Mouse (Mus musculus) myocyte (in vitro differentiated cells): Measurements from ENCODE around the gene Ptpn6.

Source experiments
- CEBPB ChIP-seq: IDR thresholded peaks from 2 replicates; pipeline ENCODE4 v1.6.1; 2011; ENCODE audit warnings: mild to moderate bottlenecking, moderate library complexity; ENCODE audit not compliant: poor library complexity, insufficient read depth, severe bottlenecking
- E2F4 ChIP-seq: IDR thresholded peaks from one replicate; pipeline ENCODE4 v1.6.1; 2011; ENCODE audit warnings: mild to moderate bottlenecking, control low read depth, moderate library complexity; ENCODE audit not compliant: insufficient read depth
- MAX ChIP-seq: IDR thresholded peaks from one replicate; pipeline ENCODE4 v1.6.1; 2011; ENCODE audit warnings: low read depth, mild to moderate bottlenecking, control low read depth
- MYOD1 ChIP-seq, 3 experiments: IDR thresholded peaks; one replicate each; pipeline ENCODE4 v1.6.1; 2011; ENCODE audit warnings: control low read depth in 2 of 3, low read depth in 2 of 3, mild to moderate bottlenecking in 2 of 3, moderate library complexity in 1 of 3; ENCODE audit not compliant: insufficient read length in 2 of 3, control insufficient read depth in 1 of 3
- MYOG ChIP-seq, 3 experiments: IDR thresholded peaks; one replicate each; pipeline ENCODE4 v1.6.1; 2011; ENCODE audit warnings: control low read depth in 2 of 3, low read depth in 2 of 3, mild to moderate bottlenecking in 2 of 3; ENCODE audit not compliant: insufficient read length in 2 of 3, control insufficient read depth in 1 of 3, insufficient read depth in 1 of 3
- POLR2A ChIP-seq: IDR thresholded peaks from one replicate; pipeline ENCODE4 v1.6.1; 2011; ENCODE audit warnings: low read depth, mild to moderate bottlenecking, control low read depth, moderate library complexity; ENCODE audit not compliant: insufficient read length
- POLR2AphosphoS2 ChIP-seq: IDR thresholded peaks from one replicate; pipeline ENCODE4 v1.6.1; 2011; ENCODE audit warnings: low read depth, control low read depth; ENCODE audit not compliant: insufficient read length
- SRF ChIP-seq: IDR thresholded peaks from one replicate; pipeline ENCODE4 v1.6.1; 2011; ENCODE audit warnings: low read depth; ENCODE audit not compliant: control insufficient read depth, insufficient read length
- TCF12 ChIP-seq: IDR thresholded peaks from one replicate; pipeline ENCODE4 v1.6.1; 2011; ENCODE audit warnings: mild to moderate bottlenecking, control low read depth; ENCODE audit not compliant: poor library complexity, insufficient read depth, severe bottlenecking
- USF1 ChIP-seq: IDR thresholded peaks from one replicate; pipeline ENCODE4 v1.6.1; 2011; ENCODE audit warnings: low read depth, mild to moderate bottlenecking, control low read depth, moderate library complexity

DNA sequence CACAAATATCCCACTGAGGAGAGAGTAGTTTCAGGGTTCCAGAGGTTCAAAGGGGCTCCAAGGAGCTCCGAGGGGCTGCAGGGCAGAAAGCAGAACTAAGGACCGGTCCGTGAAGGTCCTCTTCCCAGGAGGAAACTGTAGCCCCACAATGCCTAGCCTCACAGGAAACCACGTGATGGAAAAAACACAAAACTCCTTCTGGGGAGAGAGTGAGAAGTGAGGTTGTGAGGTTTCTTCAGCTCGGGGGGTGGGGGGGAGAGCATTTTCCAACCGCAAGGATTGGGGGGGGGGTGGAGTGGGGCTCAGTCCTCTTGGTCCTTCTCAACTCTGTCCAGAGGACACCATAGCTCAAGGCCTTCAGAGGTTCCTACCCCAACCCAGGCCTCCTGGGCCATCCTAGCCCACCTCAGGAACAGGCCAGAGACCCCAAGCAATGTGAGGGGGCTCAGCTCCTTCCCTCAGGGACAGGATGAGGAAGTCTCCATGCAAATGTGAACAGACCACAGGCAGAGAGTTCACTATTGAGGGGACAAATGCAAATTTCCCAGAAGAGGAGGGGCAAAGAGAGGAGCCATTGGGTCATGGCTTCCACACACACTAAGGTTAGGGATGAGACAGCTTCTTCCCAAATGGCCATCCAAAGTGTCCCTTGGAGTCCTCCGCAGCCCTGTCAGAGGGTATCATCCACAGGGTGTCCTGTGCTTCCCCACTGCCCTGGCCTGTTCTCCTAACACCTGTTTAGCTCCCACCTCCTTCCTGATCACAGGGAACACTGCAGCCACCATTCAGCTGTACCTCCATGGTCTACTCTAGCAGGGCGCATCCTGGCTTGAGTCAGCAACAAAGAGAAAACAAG lies 8.4 kb downstream of the Ptpn6 start:
- no peak for TF ChIP-seq CEBPB
- no peak for TF ChIP-seq MYOD1 (IDR thresholded peaks at IDR 0.05; ENCODE audit: control insufficient read depth in 1 of 3, insufficient read length in 2 of 3, low read depth in 2 of 3)
- TF ChIP-seq SRF, result no peak
- no peak for TF ChIP-seq POLR2A
- no peak for TF ChIP-seq TCF12
- no peak for TF ChIP-seq USF1
- TF ChIP-seq MAX, result no peak
- TF ChIP-seq MYOG (IDR thresholded peaks at IDR 0.05; ENCODE audit: control insufficient read depth in 1 of 3, insufficient read depth in 1 of 3, insufficient read length in 2 of 3, low read depth in 2 of 3), result no peak
- TF ChIP-seq E2F4, result no peak
- TF ChIP-seq POLR2AphosphoS2, result no peak
